Mouse (Mus musculus): ENCODE results near the gene Pou2f2.

Gene Pou2f2

DNA sequence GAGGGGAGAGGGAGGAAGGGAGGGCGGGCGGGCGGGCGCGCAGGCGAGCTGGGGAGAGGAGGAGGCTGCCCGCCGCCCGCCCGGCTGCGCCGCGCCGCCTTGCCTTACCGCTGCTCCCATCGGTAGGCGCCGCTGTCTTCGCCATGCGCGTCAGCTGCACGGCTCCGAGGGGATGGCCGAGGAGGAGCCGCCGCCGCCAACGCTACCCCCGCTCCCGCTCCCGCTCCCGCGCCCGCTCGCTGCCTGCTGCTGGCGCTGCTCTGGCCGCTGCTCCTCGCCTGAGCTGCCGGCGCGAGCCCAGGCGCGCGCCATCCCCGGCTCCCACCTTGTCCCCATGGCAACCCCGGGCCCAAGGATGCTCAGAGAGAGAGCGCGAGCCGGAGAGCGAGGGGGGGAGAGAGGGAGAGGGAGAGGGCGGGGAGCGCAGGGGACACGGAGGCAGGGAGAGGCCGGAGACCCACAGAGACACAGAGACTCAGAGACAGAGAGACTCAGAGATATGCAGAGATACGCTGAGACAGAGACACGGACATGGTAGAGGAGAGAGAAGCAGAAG, at the start of gene Pou2f2:
Pou2f2 (minus strand) TSS at position 121 of the 556 bp plus-strand sequence.
- DNase-seq (ENCODE audit: low spot score in 2 of 2), result peak; percentile 64 to 74

DNA sequence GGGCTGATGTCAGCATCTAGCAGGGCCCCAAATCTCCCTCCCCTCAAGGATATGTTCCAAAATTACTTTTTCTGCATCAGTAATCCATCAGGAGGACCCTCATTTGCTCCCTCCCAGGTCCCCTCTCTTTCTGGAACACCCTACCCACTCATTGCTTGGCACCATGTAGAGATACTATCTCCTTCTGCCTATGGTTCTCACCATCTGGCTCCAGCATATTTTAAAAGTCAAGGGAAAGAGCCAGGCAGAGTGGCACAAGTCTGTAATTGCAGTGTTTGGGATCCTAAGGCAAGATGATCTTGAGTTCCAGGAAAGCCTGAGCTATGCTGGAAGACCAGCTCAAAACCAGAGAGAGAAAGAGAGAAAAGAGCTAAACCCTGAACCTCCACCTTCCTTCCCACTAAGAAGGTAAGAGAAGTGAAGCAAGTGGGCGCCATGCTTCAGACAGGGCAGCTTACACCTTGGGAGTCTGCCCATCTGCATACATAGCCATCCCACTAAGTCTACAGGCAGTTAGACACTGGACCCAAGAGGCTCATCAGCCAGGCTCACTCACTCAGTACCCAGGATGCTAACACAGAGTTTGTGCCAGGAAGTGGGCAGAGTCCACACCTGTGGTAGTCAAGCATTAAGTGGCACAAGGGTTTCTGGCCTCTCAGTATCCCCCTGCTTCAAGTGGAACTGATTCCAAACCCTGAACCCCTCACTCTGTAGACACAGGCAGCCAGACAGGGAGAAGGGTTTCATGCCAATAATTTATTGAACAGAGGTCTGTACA, 48.2 kb upstream of the Pou2f2 start:
- DNase-seq (ENCODE audit: low spot score in 2 of 2), result no peak

DNA sequence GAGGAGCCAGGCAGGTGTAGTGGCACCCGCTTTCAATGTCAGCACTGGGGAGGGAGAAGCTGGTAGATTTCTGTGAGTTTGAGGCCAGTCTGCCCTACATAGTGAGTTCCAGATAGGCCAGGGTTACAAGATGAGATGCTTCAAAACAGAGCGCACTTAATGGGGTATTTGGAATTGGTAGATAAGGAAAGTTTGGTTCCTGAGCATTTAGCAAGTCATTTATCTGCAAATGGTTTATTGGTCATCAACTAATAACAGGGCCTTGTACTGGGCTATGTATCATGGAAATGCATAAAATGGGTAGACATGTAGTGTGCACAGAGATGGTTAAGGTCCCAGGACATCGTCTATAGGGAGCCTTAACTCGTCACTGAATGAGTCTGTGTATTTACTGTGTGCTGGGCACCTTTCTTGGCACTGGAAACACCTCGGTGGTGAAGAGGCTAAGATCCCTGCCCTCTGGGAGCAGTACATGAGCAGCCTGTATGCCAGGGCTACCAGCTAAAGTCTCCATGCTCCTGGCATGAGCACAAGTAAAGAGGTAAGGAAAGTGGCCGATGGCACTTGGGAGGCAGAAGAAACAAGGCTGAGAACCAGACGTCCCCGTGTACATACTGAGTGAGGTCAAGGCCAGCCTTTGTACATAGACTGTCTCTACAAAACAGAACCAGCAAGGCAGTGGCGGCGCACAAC, 42.9 kb upstream of the Pou2f2 start:
- no peak for DNase-seq (ENCODE audit: low spot score in 2 of 2)

DNA sequence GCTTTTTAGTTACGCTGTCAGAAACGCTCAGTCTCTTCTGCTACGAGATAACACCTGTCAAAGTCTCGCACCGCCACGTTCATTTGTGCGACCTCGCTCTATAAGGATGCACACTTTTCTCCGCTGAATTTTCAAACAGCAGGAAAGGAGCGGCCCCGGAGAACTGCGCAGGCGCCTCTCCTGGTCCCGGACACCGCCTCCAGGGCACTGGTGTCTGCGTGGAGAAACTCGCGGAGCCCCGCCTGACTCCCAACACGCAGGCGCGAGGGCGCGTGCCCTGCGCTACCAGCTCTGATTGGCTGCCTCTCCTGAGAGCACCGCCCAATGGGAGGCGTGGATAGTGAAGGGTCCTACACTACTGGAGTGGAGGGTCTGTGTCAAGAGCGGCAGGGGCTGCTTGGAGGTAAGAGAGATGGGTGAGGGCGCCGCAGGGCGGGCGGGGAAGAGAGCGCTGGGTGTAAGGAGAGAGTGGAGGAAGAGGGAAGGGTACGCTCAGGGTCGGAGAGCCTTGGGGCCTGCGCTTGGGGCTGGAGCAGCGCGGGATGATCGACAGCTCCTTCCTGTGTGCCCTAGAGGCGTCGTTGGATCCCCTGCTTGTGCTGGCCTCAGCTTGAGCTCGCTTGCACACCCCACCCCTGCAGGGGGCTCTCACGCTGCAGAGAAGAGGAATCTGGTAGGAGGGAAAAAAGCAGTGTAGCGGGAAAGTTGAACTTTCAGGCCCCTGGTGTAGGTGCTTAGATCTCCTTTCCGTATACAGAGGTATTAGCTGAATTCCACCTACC, 41.8 kb upstream of the Pou2f2 start, which contains the start of gene Zfp526:
Zfp526 (plus strand) TSS at position 324 of the 782 bp plus-strand sequence.
- DNase-seq (ENCODE audit: low spot score in 2 of 2), result peak; percentile 90 to 95

DNA sequence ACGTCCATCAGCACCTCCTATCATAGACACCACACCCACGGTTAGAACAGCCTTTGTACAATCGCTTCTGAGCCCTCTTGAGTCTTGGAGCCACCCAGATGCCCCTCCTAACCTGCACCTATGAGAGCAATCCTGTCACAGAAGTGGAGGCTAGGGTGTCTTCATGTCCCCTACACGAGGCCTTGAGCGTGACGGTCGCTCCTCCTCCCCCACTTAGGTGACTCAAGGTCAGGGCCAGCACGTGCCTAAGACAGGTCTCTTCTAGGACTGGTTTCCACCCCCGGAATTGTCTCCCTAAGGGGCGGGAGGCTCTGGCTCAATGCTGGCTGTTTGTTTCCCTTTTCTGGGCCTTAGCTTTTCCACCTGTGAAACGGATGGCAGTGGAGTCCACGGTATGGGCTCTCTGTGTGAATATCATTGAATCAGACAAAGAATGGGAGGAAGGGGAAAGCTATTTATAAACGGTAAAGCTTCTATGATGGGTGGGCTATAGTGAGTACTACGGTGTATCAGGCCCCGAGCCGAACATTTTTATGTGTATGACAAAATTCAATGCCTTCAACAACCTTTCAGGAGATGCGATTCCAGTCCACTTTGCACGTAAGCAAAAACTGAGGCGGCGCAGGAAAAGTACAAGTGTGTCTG, 41.1 kb upstream of the Pou2f2 start, which contains the start of gene Dedd2:
Dedd2 (minus strand) TSS at position 159 of the 645 bp plus-strand sequence.
- no peak for DNase-seq (ENCODE audit: low spot score in 2 of 2)

DNA sequence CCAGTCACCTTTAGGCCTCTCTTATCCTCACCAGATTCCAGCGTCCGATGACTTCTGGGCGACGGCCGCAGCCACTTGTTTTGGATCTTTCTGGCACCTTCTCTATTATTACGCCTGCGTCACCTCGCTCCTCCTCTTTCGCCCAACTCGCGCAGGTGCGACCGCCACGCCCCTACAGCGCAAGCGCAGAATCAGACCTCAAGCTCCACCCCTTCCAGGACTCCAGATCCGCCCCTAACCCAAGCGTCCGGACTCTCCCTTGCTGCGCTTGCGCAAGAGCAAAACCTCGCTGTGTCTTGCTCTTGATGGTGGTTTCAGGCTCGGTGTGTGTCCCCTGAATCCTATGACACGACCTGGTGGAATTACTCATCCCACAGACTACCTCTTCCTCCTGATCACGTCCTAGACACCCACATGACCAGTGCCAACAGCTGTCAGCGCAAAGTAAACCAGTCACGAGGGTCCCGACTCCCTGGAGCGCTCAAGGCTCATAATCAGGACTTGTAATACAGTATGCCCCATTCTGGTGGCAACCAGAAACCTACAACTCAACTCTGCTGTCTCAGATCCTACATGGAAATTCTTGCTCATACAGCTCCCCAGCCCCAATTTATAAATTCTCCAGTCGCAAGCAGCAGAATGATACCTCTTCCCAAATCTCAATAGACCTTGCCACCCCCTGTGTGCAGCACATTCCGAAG, 40.4 kb upstream of the Pou2f2 start:
- DNase-seq (ENCODE audit: low spot score in 2 of 2), result peak; percentile 87 to 91

DNA sequence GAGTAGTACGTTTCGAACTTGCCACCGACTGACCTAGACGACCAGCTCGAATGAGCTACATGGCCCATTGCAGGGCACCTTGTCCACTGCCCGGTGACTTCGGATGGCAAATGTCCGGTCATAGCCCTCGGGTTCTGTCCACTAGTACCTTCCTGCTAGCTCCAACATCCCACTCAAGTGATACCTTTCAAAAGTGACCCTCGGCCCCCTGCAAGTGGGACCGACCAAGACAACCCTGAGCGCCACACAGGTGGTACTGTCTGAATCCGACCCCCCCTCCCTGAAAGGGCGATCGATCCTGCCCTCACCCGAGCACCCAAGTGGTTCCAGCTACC, 39.9 kb upstream of the Pou2f2 start:
- DNase-seq (ENCODE audit: low spot score in 2 of 2), result no peak

DNA sequence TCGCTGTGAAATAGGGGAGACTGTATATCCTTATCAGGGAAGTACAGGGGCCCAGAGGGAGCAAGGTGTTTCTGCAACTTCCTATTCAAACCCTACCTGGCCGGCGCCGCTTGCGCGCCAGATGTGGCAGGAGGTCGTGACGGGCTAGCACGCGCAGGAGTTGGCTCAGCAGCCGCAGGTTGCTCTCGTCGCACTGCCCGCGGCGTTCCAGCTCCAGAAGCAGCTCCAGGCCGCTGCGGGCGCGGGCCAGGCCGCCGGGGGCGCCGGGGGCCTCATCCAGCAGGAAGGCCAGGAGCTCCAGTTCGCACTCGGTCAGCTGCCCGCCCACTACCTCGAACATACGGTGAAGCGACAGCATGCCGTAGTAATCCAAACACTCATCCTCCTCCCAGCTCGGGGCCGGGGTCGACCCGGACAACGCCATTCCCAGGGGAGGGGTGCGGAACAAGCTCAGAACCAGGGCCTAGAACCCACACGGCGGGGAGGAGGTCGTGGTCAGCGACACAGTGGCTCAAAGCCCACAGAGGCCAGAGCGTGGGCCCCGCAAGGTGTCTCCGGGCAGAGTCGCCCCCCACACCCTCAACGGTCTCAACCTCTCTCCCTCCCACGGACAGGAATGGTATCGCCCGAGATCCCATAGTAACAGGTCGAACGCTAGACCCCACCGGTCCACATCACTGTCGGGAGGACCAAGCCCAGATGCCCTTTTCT, 39.3 kb upstream of the Pou2f2 start:
- peak in 1 of 2 experiments; percentile 31 for DNase-seq (ENCODE audit: low spot score in 2 of 2)

DNA sequence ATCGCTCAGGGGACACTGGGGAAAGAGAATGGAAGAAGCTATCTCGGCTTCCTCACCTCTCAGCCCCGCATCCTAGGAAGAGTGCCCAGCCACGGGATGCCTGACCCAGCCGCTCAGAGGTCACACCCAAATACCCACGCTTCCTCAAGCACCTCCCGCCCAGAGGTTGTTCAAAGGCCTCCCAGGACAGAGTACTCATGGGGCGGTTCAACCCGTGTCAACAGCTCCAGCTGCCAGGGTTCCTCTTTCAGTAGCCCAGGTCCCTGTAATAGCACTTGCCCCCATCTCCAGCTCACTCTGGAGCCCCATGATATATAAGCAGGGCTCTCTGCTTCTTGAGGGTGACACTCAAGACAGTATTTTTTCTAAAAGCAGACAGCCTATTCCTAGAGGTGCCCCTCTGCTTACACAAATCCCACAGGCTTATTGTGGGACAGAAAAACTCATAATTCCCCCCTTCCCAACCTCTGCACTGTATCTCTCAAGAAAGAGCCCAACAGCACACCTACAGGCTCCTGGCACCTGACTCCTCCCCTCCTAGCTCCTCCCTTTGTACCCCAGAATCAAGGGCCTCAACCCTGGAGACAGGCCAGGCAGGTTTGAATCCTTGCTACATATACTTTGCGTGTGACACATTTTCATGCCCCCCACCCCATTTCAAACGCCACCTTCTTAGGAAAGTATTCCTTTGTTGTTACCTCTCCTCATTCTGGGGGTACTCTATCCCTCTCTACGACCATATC, 38.3 kb upstream of the Pou2f2 start:
- DNase-seq (ENCODE audit: low spot score in 2 of 2), result no peak

DNA sequence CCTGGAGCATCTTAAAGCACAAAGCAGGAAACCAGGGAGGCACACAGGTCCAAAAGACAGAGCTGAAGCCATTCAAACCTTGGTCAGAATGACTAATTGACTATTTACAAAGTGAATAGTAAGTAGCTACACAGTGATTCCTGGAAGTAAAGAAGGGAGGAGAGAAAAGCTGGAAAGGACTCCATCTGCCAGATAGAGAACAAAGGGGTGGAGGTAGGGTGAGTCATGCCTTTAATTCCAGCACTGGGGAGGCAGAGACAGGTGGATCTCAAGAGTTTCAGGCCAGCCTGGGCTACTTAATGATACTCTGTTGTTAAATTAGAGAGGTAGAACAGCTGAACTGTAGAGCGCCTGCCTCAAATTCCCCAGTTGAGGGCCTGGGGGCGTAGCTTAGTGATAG, 34.6 kb upstream of the Pou2f2 start:
- no peak for DNase-seq (ENCODE audit: low spot score in 2 of 2)

DNA sequence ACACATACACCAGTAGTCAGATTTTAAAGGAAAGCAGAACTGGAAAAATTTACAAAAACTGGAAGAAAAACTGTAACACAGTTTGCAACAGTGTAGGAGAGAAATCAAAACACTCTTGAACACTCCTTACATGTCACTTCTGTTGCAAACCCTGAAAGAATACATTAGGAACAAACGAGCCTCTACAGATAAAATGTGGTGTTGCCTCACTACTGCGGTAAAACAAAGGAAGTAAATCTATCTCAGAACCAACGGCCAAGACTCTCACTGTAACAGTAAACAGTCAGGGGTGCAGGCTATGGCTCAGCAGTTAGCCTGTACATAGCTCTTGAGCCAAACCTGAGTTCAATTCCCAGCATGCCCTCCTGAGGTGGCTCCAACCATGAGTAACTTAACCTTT, 33.6 kb upstream of the Pou2f2 start:
- no peak for DNase-seq (ENCODE audit: low spot score in 2 of 2)

DNA sequence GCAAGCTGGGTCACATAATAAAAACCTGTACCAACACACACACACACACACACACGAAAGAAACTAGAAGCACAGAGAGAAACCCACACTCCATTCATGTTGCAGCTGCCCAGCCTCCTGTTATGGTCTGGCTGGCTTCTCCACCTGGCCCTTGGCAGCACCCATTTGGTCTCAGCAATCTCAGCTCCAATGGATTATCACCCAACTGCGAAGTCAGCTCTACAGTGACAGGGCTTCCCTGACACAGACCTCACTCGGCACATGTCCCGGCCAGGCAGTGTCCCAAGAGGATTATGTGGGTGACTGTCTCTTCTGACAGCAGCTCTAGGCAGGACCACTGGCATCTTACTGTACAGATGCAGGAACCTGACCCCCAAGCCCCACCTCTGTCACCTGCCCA, 31.0 kb upstream of the Pou2f2 start:
- no peak for DNase-seq (ENCODE audit: low spot score in 2 of 2)

DNA sequence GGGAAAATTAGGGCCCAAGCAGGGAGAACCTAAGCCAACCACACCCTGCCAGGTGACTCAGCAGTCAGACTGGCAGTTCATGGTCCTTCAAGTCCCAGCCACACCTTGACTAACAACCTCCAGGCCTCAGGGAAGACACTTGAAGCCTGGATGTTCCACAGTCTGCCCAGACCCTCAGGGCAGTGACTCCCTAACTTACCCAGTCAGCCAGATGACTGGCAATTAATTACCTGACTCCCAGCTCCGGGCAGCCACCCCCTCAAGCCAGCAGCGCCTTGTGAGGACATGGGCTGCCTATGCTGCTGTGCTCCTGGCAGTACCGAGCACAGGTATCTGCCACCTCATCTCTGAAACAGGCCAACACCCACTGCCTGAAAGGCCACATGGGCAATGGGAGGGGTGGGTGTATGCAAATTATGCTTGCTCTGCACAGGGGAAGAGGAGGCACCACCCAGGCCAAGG, 29.7 kb upstream of the Pou2f2 start:
- DNase-seq (ENCODE audit: low spot score in 2 of 2), result no peak

DNA sequence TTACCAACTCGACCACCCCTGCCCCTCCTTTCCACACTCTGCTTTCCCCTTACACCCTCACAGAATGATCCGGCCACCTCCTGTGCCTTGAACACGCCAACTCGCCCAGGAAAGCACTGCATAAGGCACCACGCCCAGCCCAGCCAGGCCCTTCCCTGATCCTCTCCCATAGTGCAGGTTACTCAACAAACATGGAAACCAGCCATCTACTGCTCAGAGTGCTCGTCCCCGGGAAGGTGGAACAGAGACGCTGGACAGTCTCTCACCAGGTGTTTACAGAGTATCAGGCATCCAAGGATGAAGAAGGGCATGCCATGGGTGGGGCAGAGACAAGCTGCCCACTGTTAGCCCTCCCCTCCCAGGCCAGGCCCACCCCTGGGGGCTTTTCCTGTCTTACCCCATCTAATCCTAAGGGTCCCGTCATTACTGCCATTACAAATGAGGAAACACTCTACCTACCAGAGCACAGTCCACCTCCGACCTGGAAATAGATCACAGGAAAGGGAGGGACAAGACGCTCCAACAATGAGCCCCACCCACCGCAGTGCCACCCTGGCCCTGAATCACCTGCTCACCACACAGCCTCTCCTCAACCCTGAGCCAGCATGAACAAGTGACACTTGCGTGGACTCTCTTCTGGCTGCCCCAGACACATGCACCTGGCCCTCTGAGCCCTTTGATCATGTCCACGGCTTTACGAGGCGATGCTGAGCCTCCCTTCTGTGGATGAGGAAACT, 26.7 kb upstream of the Pou2f2 start:
- DNase-seq (ENCODE audit: low spot score in 2 of 2), result no peak

DNA sequence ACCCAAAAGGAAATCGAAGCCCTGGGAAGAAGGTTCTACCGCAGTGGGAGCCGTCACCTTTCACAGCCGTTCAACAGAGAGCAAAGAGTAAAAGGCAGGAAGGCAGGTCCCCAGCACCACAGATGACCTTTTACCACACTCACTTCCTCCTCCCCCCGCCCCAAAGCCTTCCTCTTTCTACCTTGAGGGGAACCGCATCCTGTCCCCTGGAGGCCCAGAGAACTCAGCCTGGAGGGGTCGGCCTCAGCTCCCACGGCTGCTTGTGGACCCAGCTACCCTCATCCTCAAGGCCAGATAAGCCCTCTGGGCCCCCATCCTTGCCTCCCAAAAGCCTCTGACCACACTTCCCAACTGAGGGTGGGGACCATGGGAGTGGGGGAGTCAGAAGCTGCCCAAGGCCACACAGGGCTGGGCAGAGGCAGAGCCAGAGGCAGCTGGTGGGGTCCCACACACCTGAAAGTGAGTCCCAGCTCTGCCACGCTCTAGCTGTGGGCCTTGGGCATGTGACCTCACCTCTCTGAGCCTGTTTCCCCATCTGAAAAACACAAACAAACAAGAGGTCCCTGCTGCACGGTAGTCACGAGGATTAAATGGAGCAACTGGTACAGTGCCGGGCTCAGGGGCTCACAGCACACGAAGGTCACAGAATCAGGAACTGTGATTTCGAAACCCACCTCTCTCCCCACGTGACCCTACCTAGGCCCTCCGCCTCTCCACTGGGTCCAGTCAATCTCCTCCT, 26.0 kb upstream of the Pou2f2 start:
- DNase-seq (ENCODE audit: low spot score in 2 of 2), result no peak

DNA sequence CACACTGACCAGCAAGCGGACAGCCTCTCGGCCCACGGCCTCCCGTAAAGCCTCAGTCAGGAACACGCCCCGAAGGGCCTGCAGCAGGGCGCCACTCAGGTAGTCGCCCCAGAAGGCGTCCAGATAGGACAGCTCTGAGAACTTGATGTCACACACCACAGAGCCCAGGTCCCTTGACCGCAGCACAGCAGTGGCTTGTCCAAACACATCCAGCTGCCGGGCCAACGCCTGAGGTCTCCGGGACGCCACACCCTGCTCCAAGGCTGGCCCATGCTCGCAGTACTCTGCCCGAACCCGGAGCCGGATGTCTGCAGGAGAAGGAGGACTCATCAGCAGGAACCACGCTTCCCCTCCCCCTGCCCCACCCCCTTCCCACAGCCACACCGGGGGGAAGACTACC, 24.1 kb upstream of the Pou2f2 start:
- DNase-seq (ENCODE audit: low spot score in 2 of 2), result no peak

DNA sequence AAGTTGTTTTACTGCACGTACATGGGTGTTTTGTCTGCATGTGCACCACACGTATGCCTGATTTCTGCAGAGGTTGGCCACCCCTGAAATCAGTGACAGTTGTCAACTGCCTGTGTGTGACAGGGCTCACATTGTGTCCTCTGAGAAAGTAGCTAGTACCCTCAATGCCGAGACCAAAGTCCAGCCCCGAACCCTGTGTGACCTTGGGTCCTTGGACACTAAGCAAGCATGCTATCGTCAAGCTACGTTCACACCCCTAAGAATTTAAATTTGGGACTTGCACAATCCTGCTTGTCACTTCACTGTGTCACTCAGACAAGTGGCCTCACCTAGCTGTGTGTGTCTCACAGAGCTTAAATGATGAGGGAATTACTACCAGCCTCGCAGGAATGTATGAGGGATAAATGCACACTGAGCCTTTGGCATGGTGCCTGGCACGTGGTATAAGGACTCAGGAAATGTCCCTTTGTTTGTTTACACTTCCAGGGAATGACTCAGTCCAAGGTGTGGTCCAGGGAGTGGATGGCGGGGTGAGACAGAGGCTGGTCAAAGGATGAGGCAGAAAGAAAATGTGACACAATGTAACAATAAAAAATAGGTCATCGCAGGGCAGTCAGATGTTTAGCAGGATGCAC, 18.0 kb upstream of the Pou2f2 start:
- no peak for DNase-seq (ENCODE audit: low spot score in 2 of 2)

DNA sequence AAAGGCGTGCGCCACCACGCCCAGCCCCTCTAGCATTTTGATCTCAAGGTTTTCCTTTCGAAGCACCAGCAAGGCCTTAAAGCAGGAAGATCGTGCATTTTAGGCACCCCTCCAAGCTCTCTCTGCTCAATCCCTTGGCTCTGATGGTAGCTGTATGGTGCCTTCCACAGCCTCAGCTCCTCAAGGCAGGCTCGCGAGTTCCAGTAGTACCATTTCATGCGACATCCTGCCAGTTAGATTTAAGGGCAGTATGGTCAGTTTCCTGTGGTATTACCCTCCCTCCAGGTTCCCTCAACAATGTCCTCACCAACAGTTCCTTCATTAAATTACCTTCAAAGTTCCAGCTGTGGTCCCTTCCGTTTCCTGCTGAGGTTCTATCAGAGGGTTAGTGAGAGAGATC, 16.6 kb upstream of the Pou2f2 start:
- no peak for DNase-seq (ENCODE audit: low spot score in 2 of 2)
